Mouse (Mus musculus): Measurements from ENCODE around the gene Klhl35.

DNA sequence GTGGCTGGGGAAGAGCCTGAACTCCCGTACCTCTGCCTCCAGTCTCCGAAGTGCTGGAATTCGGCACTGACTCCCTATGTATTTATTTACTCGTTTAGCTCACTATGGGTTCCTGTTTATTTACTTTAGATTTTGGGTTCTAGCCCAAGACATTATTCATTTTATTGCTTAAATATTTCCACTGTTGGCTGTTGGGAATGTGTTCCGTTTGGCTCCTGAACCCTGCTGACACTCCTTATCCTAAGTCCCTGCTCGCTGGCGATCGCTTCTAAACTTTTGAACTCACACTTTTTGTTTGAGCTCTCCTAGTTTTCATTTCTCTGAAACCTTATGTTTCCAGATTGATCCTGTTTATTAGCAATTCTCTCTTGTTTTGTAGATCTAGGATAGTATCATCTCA is 57.3 kb downstream of the Klhl35 start:
- TF ChIP-seq GATA1 (IDR thresholded peaks at IDR 0.05; ENCODE audit: low read length), result no peak
- no peak for TF ChIP-seq TAL1 (IDR thresholded peaks at IDR 0.05; ENCODE audit: low read length)
